Mouse (Mus musculus) mesoderm, embryonic 11.5 days (tissue): ENCODE measurements around the gene Chga.
A peak's percentile ranks its signal among the peaks of the same experiment; 100 is the strongest.

Source experiments
- DNase-seq: peaks from one replicate; pipeline ENCODE4 v3.0.0-alpha.2; 2012; ENCODE audit warnings: low read depth, low spot score

Gene Chga

DNA sequence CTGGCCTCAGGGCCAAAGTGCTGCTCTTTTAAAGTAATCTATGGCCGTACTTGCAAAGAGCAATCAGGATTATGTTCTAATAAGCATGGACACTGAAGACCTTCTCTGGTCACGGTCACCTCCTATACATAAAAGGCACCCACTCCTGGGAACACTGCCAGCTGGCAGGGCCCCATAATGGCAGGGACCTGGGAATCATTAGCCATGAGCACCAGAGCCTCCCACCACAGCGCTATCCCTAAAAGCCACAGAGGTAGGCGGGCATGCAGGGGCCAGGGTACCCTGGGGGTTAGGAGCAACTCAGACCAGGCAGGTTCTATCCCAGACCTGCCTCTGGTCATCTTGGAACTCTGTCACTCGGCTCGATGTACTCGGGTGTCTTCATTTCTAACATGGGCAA lies 45.0 kb downstream of the Chga start:
- no peak for DNase-seq

DNA sequence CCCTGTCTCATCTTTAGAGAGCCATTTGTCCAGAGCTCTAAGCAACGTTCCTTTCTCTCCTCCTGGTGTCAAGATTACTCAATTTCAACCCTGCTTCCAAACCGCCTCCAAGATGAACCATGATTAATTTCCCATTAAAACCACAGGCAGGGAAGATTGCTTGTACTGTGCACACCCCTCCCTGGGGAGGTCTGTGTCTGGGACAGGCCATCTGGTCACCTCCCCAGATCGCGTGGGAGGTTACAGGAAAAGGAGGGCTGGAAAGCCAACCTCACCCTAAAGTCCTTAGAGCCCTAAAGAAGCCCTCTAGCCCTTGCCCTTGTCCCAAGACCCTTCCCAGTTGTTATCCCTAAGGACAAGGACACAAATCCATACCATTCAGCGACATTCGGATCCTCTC lies 45.6 kb downstream of the Chga start:
- peak; percentile 46 for DNase-seq

DNA sequence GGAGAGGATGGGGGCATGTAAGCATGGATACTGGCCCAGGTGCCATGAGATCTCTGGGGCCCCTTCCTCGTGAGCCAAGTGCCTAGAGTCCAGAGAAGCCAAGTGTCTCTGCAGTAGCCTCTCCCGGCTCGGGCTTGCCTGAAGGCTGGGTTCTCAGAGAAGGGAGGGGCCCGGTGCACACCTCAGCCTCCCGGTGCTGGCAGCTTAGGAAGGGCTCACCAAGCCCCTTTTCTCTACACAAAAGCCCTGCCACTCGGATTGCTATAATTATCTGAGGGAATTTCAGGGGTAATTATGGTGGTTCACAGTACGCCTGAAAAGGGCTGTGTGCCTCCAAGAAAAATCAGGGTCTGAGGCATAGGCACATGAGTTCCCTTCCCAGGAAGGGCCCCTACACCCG lies 47.1 kb downstream of the Chga start:
- no peak for DNase-seq

DNA sequence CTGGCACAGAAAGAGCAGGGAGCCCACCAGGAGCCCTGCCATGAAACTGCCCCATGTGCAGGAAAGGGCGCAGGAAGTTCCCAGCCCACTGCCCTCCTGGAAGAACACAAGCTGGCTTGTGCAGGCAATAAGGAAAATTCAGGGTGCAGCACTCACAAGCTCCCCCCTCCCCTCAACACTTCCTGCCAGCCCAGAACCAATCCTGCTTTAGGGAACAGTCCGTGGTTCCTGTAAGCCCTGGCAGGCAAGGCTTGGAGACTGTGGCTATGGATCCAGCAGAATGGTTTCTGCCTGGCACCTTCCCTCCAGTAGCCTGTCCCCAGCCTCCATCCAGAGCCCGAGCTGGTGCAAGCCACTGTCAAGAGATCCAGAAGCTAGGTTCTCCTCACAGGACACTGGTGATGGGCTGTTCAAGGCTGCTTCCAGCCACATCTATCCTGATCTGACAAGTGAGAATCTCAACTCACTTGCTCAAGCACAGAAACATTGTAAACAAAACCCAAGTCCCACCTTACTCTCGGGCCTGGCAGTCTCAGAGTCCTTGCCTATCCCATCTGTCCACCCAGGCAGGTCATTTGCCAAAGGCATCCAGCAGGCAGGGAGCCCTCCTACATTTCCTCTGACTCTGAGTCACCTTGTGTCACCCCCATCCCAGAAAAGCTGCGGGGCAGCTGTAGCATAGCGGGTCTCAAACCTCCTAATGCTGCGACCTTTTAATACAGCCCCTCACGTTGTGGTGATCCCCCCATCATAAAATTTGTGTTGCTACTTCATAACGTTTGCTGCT lies 47.7 kb downstream of the Chga start:
- DNase-seq: no peak

DNA sequence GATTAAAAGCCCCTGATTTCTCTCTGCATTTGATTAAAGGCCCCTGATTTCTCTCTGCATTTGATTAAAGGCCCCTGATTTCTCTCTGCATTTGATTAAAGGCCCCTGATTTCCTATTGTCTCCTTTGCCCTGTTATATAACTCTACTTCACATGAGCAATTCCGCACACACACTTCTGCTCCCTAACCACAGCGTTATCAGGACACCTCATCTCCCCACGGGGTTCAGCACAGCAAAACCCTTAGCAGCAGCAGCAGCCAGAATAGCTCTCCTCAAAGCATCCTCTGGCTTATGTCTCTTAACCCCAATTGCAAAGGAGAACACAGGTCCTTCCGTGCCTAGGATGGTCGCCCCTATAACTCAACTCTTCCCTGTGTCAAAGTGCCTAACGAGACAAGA lies 50.8 kb downstream of the Chga start:
- no peak for DNase-seq

DNA sequence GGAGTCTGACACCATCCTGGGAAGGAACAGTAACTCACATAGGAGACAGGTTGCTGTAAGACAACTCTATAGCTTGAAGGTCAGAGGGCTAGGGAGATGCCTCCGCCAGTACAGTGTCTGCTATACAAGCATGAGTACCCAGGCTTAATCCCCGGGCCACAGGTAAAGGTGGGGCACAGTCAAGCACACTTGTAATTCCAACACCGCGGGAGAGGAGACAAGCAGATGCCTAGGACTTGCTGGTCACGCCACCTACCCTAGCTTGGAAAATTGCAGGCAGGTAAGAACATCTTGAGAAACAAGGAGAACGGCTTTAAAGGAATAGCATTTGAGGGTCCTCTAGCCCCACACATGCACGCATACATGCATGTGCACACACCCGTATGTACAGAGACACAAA lies 52.3 kb downstream of the Chga start:
- no peak for DNase-seq

DNA sequence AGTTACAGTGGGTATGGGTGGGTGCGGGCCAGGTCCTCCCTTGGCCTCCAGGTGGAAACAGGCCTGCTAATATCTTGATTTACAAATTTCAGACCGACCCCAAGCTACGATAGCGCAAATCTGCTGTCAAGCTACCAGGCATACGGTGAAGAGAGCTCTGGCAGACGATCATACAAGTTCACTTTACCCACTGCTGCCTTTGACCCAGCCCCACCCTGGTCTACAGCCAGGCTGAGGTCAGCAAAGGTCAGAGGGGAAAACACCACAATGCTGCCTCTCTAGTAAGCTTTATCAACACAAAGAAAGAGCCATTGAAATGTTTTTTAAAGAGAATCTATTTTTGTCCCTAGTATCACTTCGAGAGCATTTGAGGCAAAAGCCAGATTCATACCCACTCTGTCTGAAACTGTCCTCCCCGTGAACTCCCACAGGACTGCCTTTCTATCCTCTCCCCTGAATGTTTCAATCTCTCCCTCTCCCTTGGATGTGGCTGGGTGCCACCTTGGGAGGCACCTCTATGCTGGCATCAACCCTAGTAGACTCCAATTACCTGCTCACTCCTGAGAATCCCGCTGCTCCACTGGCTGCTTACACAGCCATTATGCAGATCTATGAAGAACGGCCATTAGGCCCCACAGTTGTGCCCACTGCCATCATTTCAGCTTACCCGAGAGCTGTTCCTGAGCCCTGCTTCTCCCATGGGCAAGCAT lies 53.2 kb downstream of the Chga start:
- DNase-seq: no peak

DNA sequence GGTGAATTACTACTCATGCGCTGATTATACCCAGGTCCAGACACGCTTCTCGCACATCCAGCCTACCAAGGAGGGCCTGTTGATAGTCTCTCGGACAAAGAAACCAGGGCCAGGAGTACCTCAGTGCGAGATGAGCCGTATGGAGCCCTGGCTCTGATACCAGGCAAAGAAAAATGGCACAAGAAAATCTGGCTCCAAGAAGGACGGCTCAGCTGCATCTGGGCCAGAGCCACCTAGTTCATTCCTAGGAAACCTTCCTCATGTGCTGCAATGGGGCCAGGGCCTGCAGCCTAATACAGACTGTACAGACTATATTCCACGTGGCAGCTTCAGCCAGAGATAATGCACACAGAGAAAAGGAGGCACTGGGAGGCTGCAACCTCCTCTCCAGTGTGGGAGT lies 56.2 kb downstream of the Chga start:
- no peak for DNase-seq

DNA sequence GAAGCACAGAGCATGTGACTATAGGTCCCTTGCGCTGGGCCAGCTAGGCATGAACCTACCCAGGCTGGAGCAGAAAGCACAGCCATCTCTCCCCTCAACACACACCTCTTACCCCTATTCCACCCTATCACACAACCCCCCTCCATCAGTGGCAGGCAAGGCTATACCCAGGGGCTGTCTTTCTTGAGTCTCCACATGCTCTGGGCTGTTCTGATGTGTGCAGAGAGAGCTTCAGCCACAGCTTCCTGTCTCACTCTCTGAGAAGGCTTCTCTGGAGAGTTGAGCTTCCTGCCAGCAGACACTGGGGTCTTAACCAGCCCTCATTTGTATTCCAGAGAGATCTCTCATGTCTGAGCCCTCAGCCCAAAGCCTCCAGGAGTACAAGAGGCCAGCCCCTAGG lies 57.7 kb downstream of the Chga start:
- DNase-seq: no peak

DNA sequence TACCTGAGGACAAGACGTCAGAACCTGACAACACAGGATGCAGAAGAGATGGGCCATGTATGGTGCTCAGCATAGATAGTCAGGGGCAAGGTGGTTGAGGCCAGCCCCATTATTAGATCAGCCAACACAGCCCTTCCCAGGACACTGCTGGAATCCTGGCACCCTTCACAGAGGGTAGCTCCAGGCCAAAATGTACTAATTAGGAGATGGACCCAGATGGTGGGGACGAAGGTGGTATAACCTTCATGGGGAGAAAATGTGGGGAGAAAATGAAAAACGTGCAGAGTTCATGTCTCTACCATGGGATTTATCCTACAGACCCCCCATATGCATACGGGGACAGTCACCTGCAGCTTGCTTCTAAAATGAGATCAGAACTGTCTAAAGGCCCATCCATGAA lies 58.6 kb downstream of the Chga start:
- DNase-seq: no peak
